Mouse (Mus musculus) MEL (cell line): ENCODE measurements around the gene Lsm7.

Source experiments
- CTCF ChIP-seq, 3 experiments: IDR thresholded peaks in 2 of 3; conservative IDR thresholded peaks in 1 of 3; 2 replicates each; pipeline ENCODE4 v1.5.1; 2011 to 2012; ENCODE audit warnings: low read length in 3 of 3, low read depth in 2 of 3, mild to moderate bottlenecking in 2 of 3, improper control_type of control experiment in 1 of 3, inconsistent platforms in 1 of 3, mixed read lengths in 1 of 3, moderate library complexity in 1 of 3; ENCODE audit not compliant: control insufficient read depth in 1 of 3, insufficient read depth in 1 of 3, poor library complexity in 1 of 3, severe bottlenecking in 1 of 3
- EP300 ChIP-seq, 2 experiments: IDR thresholded peaks; 2 replicates each; pipeline ENCODE4 v1.6.1; 2011; ENCODE audit warnings: improper control_type of control experiment in 2 of 2, low read length in 2 of 2, low read depth in 1 of 2, mild to moderate bottlenecking in 1 of 2
- POLR2A ChIP-seq, 2 experiments: IDR thresholded peaks; 2 replicates each; pipeline ENCODE4 v1.6.1; 2011 to 2012; ENCODE audit warnings: low read length in 2 of 2, mild to moderate bottlenecking in 2 of 2, control low read depth in 1 of 2, improper control_type of control experiment in 1 of 2, low read depth in 1 of 2, moderate library complexity in 1 of 2; ENCODE audit not compliant: control insufficient read depth in 1 of 2, insufficient read depth in 1 of 2, poor library complexity in 1 of 2
- RCOR1 ChIP-seq: IDR thresholded peaks from 2 replicates; pipeline ENCODE4 v1.6.1; 2012; ENCODE audit warnings: low read depth, mild to moderate bottlenecking, inconsistent platforms, low read length, improper control_type of control experiment

DNA sequence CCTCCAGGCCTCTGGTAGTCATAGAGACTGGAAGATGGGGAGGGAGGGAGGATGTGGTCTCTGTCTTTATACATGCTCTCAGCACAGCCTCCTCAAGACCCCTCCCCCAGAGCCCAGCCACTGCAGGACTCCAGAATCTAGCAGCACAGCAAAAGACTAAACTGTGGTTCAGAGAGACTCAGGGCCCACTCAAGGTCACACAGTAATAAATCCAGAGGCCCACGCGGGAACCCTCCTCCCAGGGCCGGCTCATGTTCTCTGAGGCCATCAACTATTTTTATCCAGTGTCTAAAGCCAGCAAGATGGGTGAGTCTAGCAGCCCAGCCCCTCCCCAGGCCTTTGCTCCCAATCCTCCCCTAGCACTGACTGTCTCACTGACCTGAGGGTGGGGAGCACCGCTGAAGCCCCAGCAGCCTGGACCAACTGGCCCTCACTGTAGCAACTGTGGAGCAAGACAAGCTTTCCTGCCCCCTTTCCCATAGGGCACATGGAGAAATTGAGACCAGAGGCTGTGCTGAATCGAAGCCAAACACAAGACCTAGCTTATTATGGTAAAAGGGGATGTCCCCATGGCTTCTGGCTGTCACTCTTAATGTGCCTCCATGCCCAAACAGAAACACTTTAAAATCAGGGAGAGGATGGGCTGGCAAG is 42.5 kb downstream of the Lsm7 start:
- TF ChIP-seq RCOR1 (no peak), POLR2A (IDR thresholded peaks at IDR 0.05; ENCODE audit: control insufficient read depth in 1 of 2, insufficient read depth in 1 of 2, low read depth in 1 of 2, low read length in 2 of 2, poor library complexity in 1 of 2) (no peak), CTCF (IDR thresholded peaks at IDR 0.05 in 2 of 3, conservative IDR thresholded peaks at IDR 0.05 in 1 of 3; ENCODE audit: control insufficient read depth in 1 of 3, insufficient read depth in 1 of 3, low read depth in 2 of 3, low read length in 3 of 3, poor library complexity in 1 of 3, severe bottlenecking in 1 of 3) (no peak), EP300 (IDR thresholded peaks at IDR 0.05; ENCODE audit: low read depth in 1 of 2, low read length in 2 of 2) (no peak)
